Mouse (Mus musculus): ENCODE data around the gene Eef1akmt1.

Gene Eef1akmt1

GRCm38 (mm10) chr14:57524671-57525387 lies 46.6 kb downstream of the Eef1akmt1 start, which contains the start of gene Il17d:
Gene Il17d, plus strand, starts transcription at chr14:57524777.
- peak; percentile 64 for DNase-seq (ENCODE audit: low spot score)

- DNase-seq (ENCODE audit: low spot score): no peak
Measured at GRCm38 (mm10) chr14:57523762-57524161, 47.6 kb downstream of the Eef1akmt1 start.

- no peak for DNase-seq (ENCODE audit: low spot score)
Measured at GRCm38 (mm10) chr14:57517001-57517400, 54.4 kb downstream of the Eef1akmt1 start.

GRCm38 (mm10) chr14:57515156-57515762 lies 56.2 kb downstream of the Eef1akmt1 start:
- no peak for DNase-seq (ENCODE audit: low spot score)

- DNase-seq (ENCODE audit: low spot score): no peak
Measured at GRCm38 (mm10) chr14:57509554-57509953, 61.9 kb downstream of the Eef1akmt1 start.

GRCm38 (mm10) chr14:57503729-57504128 lies 67.7 kb downstream of the Eef1akmt1 start:
- DNase-seq (ENCODE audit: low spot score): no peak
